Mouse (Mus musculus): ENCODE measurements around the gene Cyp2w1. TPM values are rescaled to one million over a fixed set of nuclear protein-coding genes. Genes with fewer than 3 reads are reported as not detected.

Gene Cyp2w1
- total and polyA plus RNA-seq, 2 experiments: not detected

DNA sequence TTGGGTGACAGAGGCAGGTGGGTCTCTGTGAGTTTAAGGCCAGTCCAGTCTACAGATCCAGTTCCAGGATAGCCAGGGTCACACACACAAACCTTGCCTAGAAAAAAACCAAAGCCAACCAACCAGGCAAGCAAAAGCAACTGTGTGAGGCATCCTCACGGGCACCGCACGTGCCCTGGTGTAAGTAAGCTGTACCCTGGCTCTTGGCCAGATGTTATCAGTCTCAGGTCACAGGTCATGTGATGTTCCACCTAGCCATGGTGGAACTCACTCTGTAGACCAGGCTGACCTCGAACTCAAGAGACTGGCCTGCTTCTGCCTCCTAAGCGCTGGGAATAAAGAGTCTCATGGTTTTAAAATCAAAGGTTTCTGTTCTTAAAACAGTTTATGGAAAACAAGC, 6.8 kb downstream of the Cyp2w1 start:
- H3K79me2 ChIP-seq (ENCODE audit: control insufficient read depth, insufficient read depth, low read length): no peaks in the 10 kb centered on the region
- no peaks in the 10 kb centered on the region for H3K36me3 ChIP-seq (ENCODE audit: control insufficient read depth, insufficient read depth, low read length)
- no peak overlapping the region for H3K4me3 ChIP-seq (ENCODE audit: insufficient read depth, low read depth, low read length)
- no peaks in the 10 kb centered on the region for H3K27me3 ChIP-seq (ENCODE audit: control insufficient read depth, insufficient read depth, low read length)
- no peak for TF ChIP-seq POLR2A (IDR thresholded peaks at IDR 0.05; ENCODE audit: extremely low read depth, insufficient read depth, low read length)
- no peak for TF ChIP-seq CTCF (IDR thresholded peaks at IDR 0.05; ENCODE audit: low read depth, low read length)
- peak; percentile 93 for DNase-seq (ENCODE audit: extremely low read depth, low read depth, low spot score)
- no peak overlapping the region; the same call in 1 of the 2 replicates for H3K9ac ChIP-seq (ENCODE audit: low read depth, low read length)
- WGBS: 44% methylated on average over 5 of the region's 5 CpGs
- peak overlapping the region; percentile 79 for H3K27ac ChIP-seq (replicated peaks; ENCODE audit: insufficient read depth, low read depth, low read length)
- H3K4me1 ChIP-seq (ENCODE audit: control insufficient read depth, insufficient read depth, low read length): peaks cover 18% of the 10 kb centered on the region

DNA sequence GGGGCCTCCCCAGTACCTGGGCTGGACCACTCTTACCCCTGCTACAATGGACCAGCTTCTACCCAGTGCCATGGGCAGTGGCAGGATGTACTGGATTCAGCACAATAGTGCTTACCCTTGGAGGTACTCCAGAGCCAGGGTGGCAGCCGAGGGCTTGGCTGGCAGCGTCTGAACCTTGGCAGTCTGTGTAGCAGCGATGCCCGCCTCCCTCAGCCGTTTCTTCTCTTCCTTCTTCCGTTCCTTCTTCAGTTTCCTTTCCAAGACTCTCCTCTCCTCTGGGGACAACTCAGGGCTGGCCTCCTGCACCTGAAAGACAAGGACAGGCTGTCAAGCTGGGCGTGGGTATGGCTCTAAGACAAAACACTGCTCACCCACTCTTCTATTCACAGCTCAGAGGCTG, 11.4 kb downstream of the Cyp2w1 start:
- Histone ChIP-seq H3K36me3 (ENCODE audit: control insufficient read depth, insufficient read depth, low read length) (no peaks in the 10 kb centered on the region), H3K27me3 (ENCODE audit: control insufficient read depth, insufficient read depth, low read length) (no peaks in the 10 kb centered on the region), H3K4me3 (ENCODE audit: insufficient read depth, low read depth, low read length) (peak overlapping the region; percentile 5; the same call in 1 of the 2 replicates), H3K79me2 (ENCODE audit: control insufficient read depth, insufficient read depth, low read length) (no peaks in the 10 kb centered on the region), H3K9ac (ENCODE audit: low read depth, low read length) (peak overlapping the region; percentile 63), H3K27ac (replicated peaks; ENCODE audit: insufficient read depth, low read depth, low read length) (peak overlapping the region; percentile 93), H3K4me1 (ENCODE audit: control insufficient read depth, insufficient read depth, low read length) (peaks cover 52% of the 10 kb centered on the region)
- no peak for DNase-seq (ENCODE audit: extremely low read depth, low read depth, low spot score)
- TF ChIP-seq CTCF (IDR thresholded peaks at IDR 0.05; ENCODE audit: low read depth, low read length) (no peak), POLR2A (IDR thresholded peaks at IDR 0.05; ENCODE audit: extremely low read depth, insufficient read depth, low read length) (no peak)
- WGBS: 4% methylated on average over 7 of the region's 7 CpGs

DNA sequence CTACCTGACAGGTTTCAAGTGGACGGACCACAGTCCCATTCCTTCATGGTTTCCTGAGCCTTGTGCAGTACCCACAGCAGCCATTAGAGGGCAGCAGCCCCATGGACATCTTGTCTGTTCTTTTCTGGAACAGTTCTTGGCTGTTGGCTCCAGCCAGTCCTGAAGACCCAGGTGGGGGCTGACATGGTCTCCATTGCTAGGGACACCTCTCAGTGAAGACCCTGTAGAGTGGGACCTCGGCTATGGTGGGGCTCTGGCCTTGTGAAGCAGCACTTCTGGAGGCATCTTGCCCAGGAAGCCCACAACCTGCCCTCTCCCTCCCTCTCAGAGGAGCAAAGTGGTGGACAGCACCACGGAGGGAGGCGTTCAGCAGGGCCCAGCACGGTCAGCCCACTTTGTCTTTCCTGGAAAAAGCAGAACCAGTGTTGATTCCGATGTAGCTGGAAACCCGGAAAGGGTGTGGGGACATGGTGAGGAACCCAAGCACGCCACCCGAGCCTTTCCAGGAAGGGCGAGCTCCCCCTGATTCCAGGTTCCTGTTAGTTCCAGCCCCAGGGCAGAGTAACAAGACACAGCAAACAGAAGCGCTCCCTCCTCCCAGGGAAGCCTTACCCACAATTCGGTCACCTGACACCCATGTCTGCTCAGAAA, 12.0 kb downstream of the Cyp2w1 start:
- Histone ChIP-seq H3K4me1 (ENCODE audit: control insufficient read depth, insufficient read depth, low read length) (peaks cover 48% of the 10 kb centered on the region), H3K27ac (replicated peaks; ENCODE audit: insufficient read depth, low read depth, low read length) (peak overlapping the region; percentile 93), H3K27me3 (ENCODE audit: control insufficient read depth, insufficient read depth, low read length) (no peaks in the 10 kb centered on the region), H3K79me2 (ENCODE audit: control insufficient read depth, insufficient read depth, low read length) (no peaks in the 10 kb centered on the region), H3K4me3 (ENCODE audit: insufficient read depth, low read depth, low read length) (peak overlapping the region; percentile 1; the same call in 1 of the 2 replicates), H3K9ac (ENCODE audit: low read depth, low read length) (peak overlapping the region; percentile 65), H3K36me3 (ENCODE audit: control insufficient read depth, insufficient read depth, low read length) (no peaks in the 10 kb centered on the region)
- WGBS: under 1% methylated on average over 12 of the region's 12 CpGs
- 0 out of 2 replicates have a peak, but pooled peaks have one; percentile 29 for TF ChIP-seq POLR2A (IDR thresholded peaks at IDR 0.05; ENCODE audit: extremely low read depth, insufficient read depth, low read length)
- peak; percentile 96 for TF ChIP-seq CTCF (IDR thresholded peaks at IDR 0.05; ENCODE audit: low read depth, low read length)
- DNase-seq (ENCODE audit: extremely low read depth, low read depth, low spot score): peak; percentile 85

DNA sequence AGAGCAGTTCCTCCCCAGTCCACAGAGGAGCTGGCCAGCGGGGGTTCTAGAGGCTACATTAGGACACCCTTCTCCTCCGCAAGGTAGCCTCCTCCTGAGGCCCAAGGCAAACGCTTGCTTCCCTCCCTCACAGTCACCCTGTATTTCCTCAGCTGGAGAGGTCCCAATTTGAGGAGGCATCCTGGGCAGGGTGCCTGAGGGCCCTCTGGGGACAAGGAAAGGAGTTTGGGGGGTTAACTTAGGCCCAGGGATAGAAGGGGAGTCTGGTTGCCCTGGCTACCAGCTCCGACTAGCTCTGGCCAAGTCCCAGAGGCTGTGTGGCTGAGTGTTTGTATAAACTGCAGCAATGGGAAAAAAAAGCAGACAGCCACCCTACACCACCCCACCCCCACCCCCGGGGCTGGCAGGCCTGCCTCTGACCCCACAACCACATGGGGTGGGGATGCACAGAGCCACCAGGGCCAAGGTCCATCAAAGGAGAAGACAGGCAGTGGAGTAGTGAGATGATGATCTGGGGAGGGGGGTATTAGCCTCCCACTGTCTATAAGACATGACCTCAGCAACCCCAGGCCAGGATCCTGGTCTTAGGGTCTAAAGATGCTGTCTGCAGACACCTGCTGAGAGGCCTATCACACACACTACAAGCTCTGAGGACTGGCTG, 12.6 kb downstream of the Cyp2w1 start:
- H3K27me3 ChIP-seq (ENCODE audit: control insufficient read depth, insufficient read depth, low read length): no peaks in the 10 kb centered on the region
- H3K9ac ChIP-seq (ENCODE audit: low read depth, low read length): peak overlapping the region; percentile 40
- no peak for TF ChIP-seq POLR2A (IDR thresholded peaks at IDR 0.05; ENCODE audit: extremely low read depth, insufficient read depth, low read length)
- no peak for TF ChIP-seq CTCF (IDR thresholded peaks at IDR 0.05; ENCODE audit: low read depth, low read length)
- no peak overlapping the region for H3K4me3 ChIP-seq (ENCODE audit: insufficient read depth, low read depth, low read length)
- WGBS: 5% methylated on average over 5 of the region's 5 CpGs
- DNase-seq (ENCODE audit: extremely low read depth, low read depth, low spot score): peak; percentile 49
- H3K27ac ChIP-seq (replicated peaks; ENCODE audit: insufficient read depth, low read depth, low read length): peak overlapping the region; percentile 93
- no peaks in the 10 kb centered on the region for H3K36me3 ChIP-seq (ENCODE audit: control insufficient read depth, insufficient read depth, low read length)
- H3K4me1 ChIP-seq (ENCODE audit: control insufficient read depth, insufficient read depth, low read length): peaks cover 55% of the 10 kb centered on the region
- no peaks in the 10 kb centered on the region for H3K79me2 ChIP-seq (ENCODE audit: control insufficient read depth, insufficient read depth, low read length)

DNA sequence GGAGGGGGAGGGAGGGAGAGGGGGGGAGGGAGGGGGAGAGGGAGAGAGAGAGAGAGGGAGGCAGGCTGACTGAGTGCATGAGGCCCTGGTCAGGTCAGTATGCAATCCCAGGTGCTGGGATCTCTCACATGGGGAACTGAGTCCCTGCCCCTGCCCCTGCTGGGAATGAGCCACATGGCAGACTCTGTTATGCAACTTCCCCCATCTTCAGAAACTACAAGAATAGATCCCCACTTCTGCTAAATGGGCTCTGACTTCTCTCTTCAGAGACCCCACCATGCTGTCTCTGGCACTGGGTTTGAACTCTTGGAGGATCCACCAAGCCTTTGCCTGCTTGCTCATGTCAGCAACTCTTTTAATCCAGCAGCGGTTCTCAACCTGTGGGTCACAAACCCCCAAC, 13.4 kb downstream of the Cyp2w1 start:
- H3K79me2 ChIP-seq (ENCODE audit: control insufficient read depth, insufficient read depth, low read length): peaks cover 3% of the 10 kb centered on the region; the same call in 1 of the 2 replicates
- no peaks in the 10 kb centered on the region for H3K36me3 ChIP-seq (ENCODE audit: control insufficient read depth, insufficient read depth, low read length)
- no peak overlapping the region for H3K4me3 ChIP-seq (ENCODE audit: insufficient read depth, low read depth, low read length)
- DNase-seq (ENCODE audit: extremely low read depth, low read depth, low spot score): peak; percentile 55
- TF ChIP-seq POLR2A (IDR thresholded peaks at IDR 0.05; ENCODE audit: extremely low read depth, insufficient read depth, low read length) (no peak), CTCF (IDR thresholded peaks at IDR 0.05; ENCODE audit: low read depth, low read length) (no peak)
- peak overlapping the region; percentile 13; the same call in 1 of the 2 replicates for H3K9ac ChIP-seq (ENCODE audit: low read depth, low read length)
- peaks cover 63% of the 10 kb centered on the region for H3K4me1 ChIP-seq (ENCODE audit: control insufficient read depth, insufficient read depth, low read length)
- H3K27ac ChIP-seq (replicated peaks; ENCODE audit: insufficient read depth, low read depth, low read length): peak overlapping the region; percentile 77
- 70% methylated on average over 1 of the region's 1 CpGs for WGBS
- H3K27me3 ChIP-seq (ENCODE audit: control insufficient read depth, insufficient read depth, low read length): no peaks in the 10 kb centered on the region

Data from liver, adult 2 months (tissue).